Mouse (Mus musculus): ENCODE data around the gene Rfx2. TPM values are rescaled to one million over a fixed set of nuclear protein-coding genes. Genes with fewer than 3 reads are reported as not detected.

Gene Rfx2
- total and polyA plus RNA-seq, 2 experiments from 2014 or later, result 3.4 to 3.6 TPM

DNA sequence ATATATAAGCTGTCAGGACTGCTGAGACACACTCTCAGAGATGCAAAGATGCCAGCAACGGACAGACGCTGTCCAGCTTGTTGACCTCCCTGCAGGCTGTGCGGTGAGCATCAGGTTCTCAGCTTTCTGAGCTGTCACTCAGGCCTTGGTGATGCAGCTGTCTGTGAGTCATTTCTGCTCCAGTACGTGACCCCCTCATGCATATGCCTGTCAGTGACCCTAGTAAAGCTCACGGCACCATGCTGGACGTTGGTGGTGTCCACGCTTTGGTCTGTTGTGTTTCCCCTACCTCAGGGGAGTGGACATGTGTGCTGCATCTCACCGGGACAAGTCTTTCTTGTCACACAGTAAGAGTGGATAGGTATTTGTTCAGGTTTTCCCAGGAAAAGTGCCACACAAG, 41.0 kb upstream of the Rfx2 start:
- H3K9me3 ChIP-seq (ENCODE audit: low read length), result no peaks in the 10 kb centered on the region
- no peaks in the 10 kb centered on the region for H3K27me3 ChIP-seq (ENCODE audit: insufficient read depth, low read length)
- no peak overlapping the region for H3K9ac ChIP-seq
- ATAC-seq (no peak), DNase-seq (no peak)
- H3K4me2 ChIP-seq (ENCODE audit: low read depth), result no peak overlapping the region
- no peaks in the 10 kb centered on the region for H3K4me1 ChIP-seq (ENCODE audit: insufficient read depth)
- H3K27ac ChIP-seq (ENCODE audit: low read depth, low read length), result no peak overlapping the region
- H3K4me3 ChIP-seq (ENCODE audit: low read depth, low read length), result no peak overlapping the region
- 82% methylated on average over 8 of the region's 8 CpGs for WGBS
- no peak for TF ChIP-seq CTCF (IDR thresholded peaks at IDR 0.05; ENCODE audit: low read depth)
- no peaks in the 10 kb centered on the region for H3K36me3 ChIP-seq (ENCODE audit: insufficient read depth)

DNA sequence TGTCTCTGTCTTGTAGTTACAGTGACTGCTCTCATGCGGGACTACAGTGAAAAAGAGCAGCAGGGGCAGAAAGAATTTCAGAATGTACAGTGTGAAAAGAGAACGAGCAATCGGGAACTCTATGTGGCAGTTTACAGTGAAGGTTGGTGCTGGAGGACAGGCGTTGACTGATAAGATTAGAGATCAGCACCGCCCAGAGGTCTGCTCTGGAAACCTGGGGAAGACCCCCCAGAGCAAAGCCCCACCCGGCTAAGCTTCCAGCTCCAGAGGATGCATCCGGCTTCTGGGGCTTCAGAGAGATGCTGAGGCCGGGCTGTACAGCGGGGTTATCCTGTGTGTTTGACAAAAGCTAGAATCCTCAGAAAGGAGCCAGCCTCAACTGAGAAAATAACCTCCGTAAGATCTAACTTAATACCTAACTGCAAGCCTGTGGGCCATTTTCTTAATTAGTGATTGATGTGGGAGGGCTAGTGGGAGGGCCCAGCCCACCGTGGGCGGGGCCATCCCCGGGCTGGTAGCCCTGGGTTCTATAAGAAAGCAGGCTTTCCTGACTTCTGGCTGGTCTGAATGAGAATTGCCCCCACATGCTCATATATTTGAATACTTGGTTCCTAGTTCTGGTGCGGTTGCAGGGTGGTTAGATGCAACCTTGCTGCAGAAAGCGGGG, 39.6 kb upstream of the Rfx2 start:
- WGBS, result 77% methylated on average over 15 of the region's 15 CpGs

DNA sequence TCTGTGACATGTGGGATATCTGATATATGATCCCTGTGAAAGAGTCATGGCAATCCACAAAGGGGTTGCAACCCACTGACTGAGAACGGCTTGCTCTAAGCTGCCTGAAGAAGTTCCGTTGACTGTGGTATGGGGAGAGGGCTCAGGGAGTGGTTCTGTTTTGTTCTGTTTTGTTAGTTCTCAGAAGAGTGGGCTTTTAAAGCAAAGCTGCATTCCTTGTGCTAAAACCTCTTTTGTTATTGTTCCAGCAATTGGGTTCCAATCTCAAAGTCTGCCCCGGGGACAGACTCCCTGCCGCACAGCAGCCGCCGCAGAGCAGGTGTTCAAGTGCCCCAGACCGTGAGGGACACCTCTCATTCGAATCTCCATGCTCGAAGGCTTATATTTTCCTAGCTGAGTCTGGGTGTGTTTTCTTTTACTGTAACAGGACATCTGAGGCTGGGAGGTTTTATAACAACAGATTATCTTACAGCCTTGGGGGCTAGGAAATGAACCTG, 38.7 kb upstream of the Rfx2 start:
- 47% methylated on average over 9 of the region's 9 CpGs for WGBS
- Histone ChIP-seq H3K4me1 (ENCODE audit: insufficient read depth) (no peaks in the 10 kb centered on the region), H3K4me3 (ENCODE audit: low read depth, low read length) (no peak overlapping the region), H3K27me3 (ENCODE audit: insufficient read depth, low read length) (no peaks in the 10 kb centered on the region), H3K4me2 (ENCODE audit: low read depth) (no peak overlapping the region), H3K9me3 (ENCODE audit: low read length) (no peaks in the 10 kb centered on the region), H3K27ac (ENCODE audit: low read depth, low read length) (no peak overlapping the region), H3K36me3 (ENCODE audit: insufficient read depth) (no peaks in the 10 kb centered on the region), H3K9ac (no peak overlapping the region)
- ATAC-seq, result no peak
- DNase-seq, result no peak
- no peak for TF ChIP-seq CTCF (IDR thresholded peaks at IDR 0.05; ENCODE audit: low read depth)

More for the DNA sequence above, 39.6 kb upstream of the Rfx2 start:
- no peak overlapping the region for H3K4me2 ChIP-seq (ENCODE audit: low read depth)
- H3K4me1 ChIP-seq (ENCODE audit: insufficient read depth), result no peaks in the 10 kb centered on the region
- no peaks in the 10 kb centered on the region for H3K27me3 ChIP-seq (ENCODE audit: insufficient read depth, low read length)
- H3K4me3 ChIP-seq (ENCODE audit: low read depth, low read length), result no peak overlapping the region
- no peak for TF ChIP-seq CTCF (IDR thresholded peaks at IDR 0.05; ENCODE audit: low read depth)
- ATAC-seq (no peak), DNase-seq (no peak)
- H3K36me3 ChIP-seq (ENCODE audit: insufficient read depth), result no peaks in the 10 kb centered on the region
- H3K9ac ChIP-seq, result no peak overlapping the region
- H3K9me3 ChIP-seq (ENCODE audit: low read length), result no peaks in the 10 kb centered on the region
- no peak overlapping the region for H3K27ac ChIP-seq (ENCODE audit: low read depth, low read length)

DNA sequence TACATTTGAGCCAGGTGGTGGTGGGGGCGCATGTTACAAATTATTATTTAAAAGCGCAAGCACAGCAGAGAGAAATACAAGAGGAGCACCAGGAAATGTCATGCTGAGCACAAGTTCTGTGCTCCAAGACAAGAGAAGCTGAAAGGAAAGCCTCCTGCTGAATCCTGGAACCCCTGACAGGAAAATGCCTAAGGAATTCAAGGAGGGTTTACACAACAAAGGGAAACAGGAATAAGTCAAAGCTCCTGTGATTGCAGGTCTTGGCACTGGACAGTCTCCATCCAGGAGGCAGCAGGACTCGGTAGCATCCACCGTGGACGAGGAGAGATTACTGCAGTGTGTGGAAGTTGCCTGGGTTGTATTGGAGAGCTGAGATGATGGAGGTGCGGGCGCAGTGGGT, 35.3 kb upstream of the Rfx2 start:
- H3K9ac ChIP-seq, result no peak overlapping the region
- ATAC-seq (no peak), DNase-seq (no peak)
- H3K27ac ChIP-seq (ENCODE audit: low read depth, low read length), result no peak overlapping the region
- no peaks in the 10 kb centered on the region for H3K4me1 ChIP-seq (ENCODE audit: insufficient read depth)
- no peaks in the 10 kb centered on the region for H3K27me3 ChIP-seq (ENCODE audit: insufficient read depth, low read length)
- no peak for TF ChIP-seq CTCF (IDR thresholded peaks at IDR 0.05; ENCODE audit: low read depth)
- no peak overlapping the region for H3K4me2 ChIP-seq (ENCODE audit: low read depth)
- WGBS, result 75% methylated on average over 7 of the region's 7 CpGs
- no peaks in the 10 kb centered on the region for H3K9me3 ChIP-seq (ENCODE audit: low read length)
- no peaks in the 10 kb centered on the region for H3K36me3 ChIP-seq (ENCODE audit: insufficient read depth)
- no peak overlapping the region for H3K4me3 ChIP-seq (ENCODE audit: low read depth, low read length)

DNA sequence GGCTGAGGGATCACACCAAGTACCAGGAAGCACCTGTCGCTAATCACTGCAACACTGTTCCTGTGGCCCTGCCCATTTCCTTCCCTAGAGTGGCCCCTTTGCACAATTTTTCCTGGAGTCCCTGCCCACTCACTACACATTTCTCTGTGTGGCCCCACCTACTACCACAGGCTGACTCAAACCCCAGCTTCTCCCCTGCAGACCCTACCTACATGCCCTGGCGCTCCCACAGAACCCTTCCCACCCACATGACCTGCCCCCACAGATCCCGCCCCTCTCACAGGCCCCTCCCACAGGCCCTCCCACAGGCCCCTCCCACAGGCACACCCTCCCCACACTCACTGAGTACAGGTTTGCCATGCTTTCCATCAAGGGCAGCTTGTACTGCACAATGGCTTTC, 30.4 kb upstream of the Rfx2 start:
- Histone ChIP-seq H3K27ac (ENCODE audit: low read depth, low read length) (no peak overlapping the region), H3K4me3 (ENCODE audit: low read depth, low read length) (no peak overlapping the region), H3K36me3 (ENCODE audit: insufficient read depth) (no peaks in the 10 kb centered on the region), H3K4me1 (ENCODE audit: insufficient read depth) (no peaks in the 10 kb centered on the region), H3K27me3 (ENCODE audit: insufficient read depth, low read length) (no peaks in the 10 kb centered on the region), H3K4me2 (ENCODE audit: low read depth) (no peak overlapping the region), H3K9me3 (ENCODE audit: low read length) (no peaks in the 10 kb centered on the region), H3K9ac (no peak overlapping the region)
- 69% methylated on average over 3 of the region's 3 CpGs for WGBS
- no peak for ATAC-seq
- no peak for TF ChIP-seq CTCF (IDR thresholded peaks at IDR 0.05; ENCODE audit: low read depth)
- no peak for DNase-seq

DNA sequence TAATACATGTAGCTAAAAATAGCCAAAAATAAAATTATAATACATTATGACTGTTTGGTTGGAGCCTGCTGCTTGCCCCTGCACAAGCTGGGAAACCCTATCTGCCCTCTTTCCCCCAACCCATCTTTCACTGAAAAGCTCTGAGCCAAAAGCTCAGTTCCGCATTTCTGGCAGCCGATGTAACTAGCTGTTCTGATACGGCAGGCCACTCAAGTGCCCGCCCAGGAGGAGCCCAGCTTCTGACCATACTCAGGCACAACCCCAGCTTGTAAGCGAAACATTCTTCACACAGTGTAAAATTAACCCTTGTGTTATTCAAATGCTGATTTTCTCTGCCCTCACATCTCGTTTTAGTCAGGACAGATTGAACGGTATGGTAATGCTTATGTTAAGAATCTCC, 28.1 kb upstream of the Rfx2 start:
- Histone ChIP-seq H3K27me3 (ENCODE audit: insufficient read depth, low read length) (no peaks in the 10 kb centered on the region), H3K27ac (ENCODE audit: low read depth, low read length) (no peak overlapping the region), H3K9me3 (ENCODE audit: low read length) (no peaks in the 10 kb centered on the region), H3K4me3 (ENCODE audit: low read depth, low read length) (no peak overlapping the region), H3K4me2 (ENCODE audit: low read depth) (no peak overlapping the region), H3K36me3 (ENCODE audit: insufficient read depth) (no peaks in the 10 kb centered on the region), H3K4me1 (ENCODE audit: insufficient read depth) (no peaks in the 10 kb centered on the region), H3K9ac (no peak overlapping the region)
- WGBS, result 34% methylated on average over 7 of the region's 7 CpGs
- peak; percentile 32; the same call in 1 of the 2 replicates for ATAC-seq
- no peak for TF ChIP-seq CTCF (IDR thresholded peaks at IDR 0.05; ENCODE audit: low read depth)
- DNase-seq, result no peak

DNA sequence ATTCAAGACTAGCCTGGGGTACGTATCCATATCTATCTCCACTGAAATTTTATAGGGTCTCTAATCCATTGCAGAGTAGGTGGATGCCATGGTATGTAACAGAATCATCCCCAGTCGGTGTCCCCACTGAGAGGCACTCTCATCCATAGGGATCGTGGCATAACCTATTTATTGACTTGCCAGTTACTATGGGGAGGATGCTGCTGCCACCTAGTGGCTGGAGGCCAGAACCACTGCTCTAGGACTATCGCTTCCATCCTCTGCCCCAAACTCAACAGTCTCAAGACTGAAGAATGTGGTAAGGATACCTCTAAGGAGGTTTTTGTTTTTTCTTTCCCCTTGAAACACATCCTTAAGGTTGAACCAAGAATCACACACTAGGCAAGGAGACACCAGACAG, 27.4 kb upstream of the Rfx2 start:
- no peak overlapping the region for H3K9ac ChIP-seq
- DNase-seq, result peak; percentile 52
- H3K4me3 ChIP-seq (ENCODE audit: low read depth, low read length), result no peak overlapping the region
- no peak overlapping the region for H3K4me2 ChIP-seq (ENCODE audit: low read depth)
- no peaks in the 10 kb centered on the region for H3K27me3 ChIP-seq (ENCODE audit: insufficient read depth, low read length)
- 52% methylated on average over 4 of the region's 4 CpGs for WGBS
- no peak; the same call in 1 of the 2 replicates for ATAC-seq
- H3K27ac ChIP-seq (ENCODE audit: low read depth, low read length), result no peak overlapping the region
- no peaks in the 10 kb centered on the region for H3K9me3 ChIP-seq (ENCODE audit: low read length)
- peak; percentile 75 for TF ChIP-seq CTCF (IDR thresholded peaks at IDR 0.05; ENCODE audit: low read depth)
- H3K4me1 ChIP-seq (ENCODE audit: insufficient read depth), result no peaks in the 10 kb centered on the region
- no peaks in the 10 kb centered on the region for H3K36me3 ChIP-seq (ENCODE audit: insufficient read depth)

All from forebrain, postnatal 0 days (tissue).